Mouse (Mus musculus) MEL (cell line): ENCODE results near the gene Stom. TPM values are rescaled to one million over a fixed set of nuclear protein-coding genes. Genes with fewer than 3 reads are reported as not detected.

Experiments used
- DNase-seq: peaks from one replicate; pipeline ENCODE4 v3.0.0; 2011; ENCODE audit warnings: low read depth, low spot score
- H3K27ac ChIP-seq: 2 replicates; pipeline ENCODE4 v1.5.1; 2012; ENCODE audit warnings: low read depth, mild to moderate bottlenecking, control low read depth, low read length, moderate library complexity; ENCODE audit not compliant: control insufficient read depth
- H3K27me3 ChIP-seq, 2 experiments: fragments of 150-350 bp in 1 of 2; sonication (generic) in 1 of 2; 2 replicates each; pipeline ENCODE4 v1.6.1; 2012; ENCODE audit warnings: low read length in 2 of 2, mild to moderate bottlenecking in 2 of 2, improper control_type of control experiment in 1 of 2, moderate library complexity in 1 of 2; ENCODE audit not compliant: insufficient read depth in 2 of 2, control insufficient read depth in 1 of 2
- H3K36me3 ChIP-seq, 2 experiments: 2 replicates each; pipeline ENCODE4 v1.6.1; 2012 to 2014; ENCODE audit warnings: low read length in 2 of 2, improper control_type of control experiment in 1 of 2, inconsistent platforms in 1 of 2, mild to moderate bottlenecking in 1 of 2; ENCODE audit not compliant: insufficient read depth in 2 of 2, control insufficient read depth in 1 of 2
- H3K4me1 ChIP-seq, 2 experiments: fragments of 150-350 bp in 1 of 2; sonication (generic) in 1 of 2; 2 replicates each; pipeline ENCODE4 v1.6.1; 2012; ENCODE audit warnings: low read length in 2 of 2, improper control_type of control experiment in 1 of 2, mild to moderate bottlenecking in 1 of 2; ENCODE audit not compliant: insufficient read depth in 2 of 2, control insufficient read depth in 1 of 2
- H3K4me3 ChIP-seq, 2 experiments: fragments of 150-350 bp in 1 of 2; sonication (generic) in 1 of 2; 2 replicates each; pipeline ENCODE4 v1.5.1; 2012; ENCODE audit warnings: low read depth in 2 of 2, low read length in 2 of 2, mild to moderate bottlenecking in 2 of 2, moderate library complexity in 2 of 2, control low read depth in 1 of 2, improper control_type of control experiment in 1 of 2; ENCODE audit not compliant: control insufficient read depth in 1 of 2, insufficient read depth in 1 of 2
- H3K79me2 ChIP-seq: 2 replicates; pipeline ENCODE4 v1.6.1; 2012; ENCODE audit warnings: mild to moderate bottlenecking, low read length, moderate library complexity; ENCODE audit not compliant: control insufficient read depth, poor library complexity, insufficient read depth
- H3K9ac ChIP-seq: 2 replicates; pipeline ENCODE4 v1.6.1; 2012; ENCODE audit warnings: low read depth, mild to moderate bottlenecking, control low read depth, low read length, moderate library complexity; ENCODE audit not compliant: control insufficient read depth, poor library complexity, severe bottlenecking
- H3K9me3 ChIP-seq: fragments of 150-350 bp; sonication (generic); replicated peaks from 2 replicates; pipeline ENCODE4 v1.6.1; 2012; ENCODE audit warnings: mild to moderate bottlenecking, low read length, improper control_type of control experiment, moderate library complexity; ENCODE audit not compliant: insufficient read depth
- BHLHE40 ChIP-seq: IDR thresholded peaks from 2 replicates; pipeline ENCODE4 v1.6.1; 2012; ENCODE audit warnings: low read depth, mild to moderate bottlenecking, inconsistent platforms, low read length, improper control_type of control experiment, borderline replicate concordance
- CHD1 ChIP-seq: IDR thresholded peaks from 2 replicates; pipeline ENCODE4 v1.6.1; 2012; ENCODE audit warnings: low read depth, mild to moderate bottlenecking, inconsistent platforms, low read length, improper control_type of control experiment
- CHD2 ChIP-seq: IDR thresholded peaks from 2 replicates; pipeline ENCODE4 v1.6.1; 2011; ENCODE audit warnings: low read length, improper control_type of control experiment
- CTCF ChIP-seq, 3 experiments: IDR thresholded peaks in 2 of 3; conservative IDR thresholded peaks in 1 of 3; 2 replicates each; pipeline ENCODE4 v1.5.1; 2011 to 2012; ENCODE audit warnings: low read length in 3 of 3, low read depth in 2 of 3, mild to moderate bottlenecking in 2 of 3, improper control_type of control experiment in 1 of 3, inconsistent platforms in 1 of 3, mixed read lengths in 1 of 3, moderate library complexity in 1 of 3; ENCODE audit not compliant: control insufficient read depth in 1 of 3, insufficient read depth in 1 of 3, poor library complexity in 1 of 3, severe bottlenecking in 1 of 3
- E2F4 ChIP-seq: IDR thresholded peaks from 2 replicates; pipeline ENCODE4 v1.6.1; 2011; ENCODE audit warnings: low read depth, low read length, improper control_type of control experiment, borderline replicate concordance
- ELF1 ChIP-seq: IDR thresholded peaks from 2 replicates; pipeline ENCODE4 v1.6.1; 2014; ENCODE audit warnings: low read depth, mild to moderate bottlenecking, inconsistent platforms, low read length, improper control_type of control experiment, moderate library complexity
- EP300 ChIP-seq, 2 experiments: IDR thresholded peaks; 2 replicates each; pipeline ENCODE4 v1.6.1; 2011; ENCODE audit warnings: improper control_type of control experiment in 2 of 2, low read length in 2 of 2, low read depth in 1 of 2, mild to moderate bottlenecking in 1 of 2
- ETS1 ChIP-seq: IDR thresholded peaks from 2 replicates; pipeline ENCODE4 v1.6.1; 2012; ENCODE audit warnings: low read depth, mild to moderate bottlenecking, inconsistent platforms, low read length, improper control_type of control experiment, moderate library complexity
- GABPA ChIP-seq: IDR thresholded peaks from 2 replicates; pipeline ENCODE4 v1.6.1; 2012; ENCODE audit warnings: low read depth, mild to moderate bottlenecking, inconsistent platforms, low read length, improper control_type of control experiment, moderate library complexity
- GATA1 ChIP-seq: IDR thresholded peaks from 2 replicates; pipeline ENCODE4 v1.6.1; 2011; ENCODE audit warnings: low read depth, low read length, improper control_type of control experiment
- JUND ChIP-seq: IDR thresholded peaks from 2 replicates; pipeline ENCODE4 v1.6.1; 2011; ENCODE audit warnings: low read depth, mild to moderate bottlenecking, improper control_type of control experiment, low read length
- MAFK ChIP-seq: IDR thresholded peaks from 2 replicates; pipeline ENCODE4 v1.6.1; 2011; ENCODE audit warnings: low read depth, mild to moderate bottlenecking, low read length, improper control_type of control experiment, borderline replicate concordance
- MAX ChIP-seq: IDR thresholded peaks from 2 replicates; pipeline ENCODE4 v1.6.1; 2011; ENCODE audit warnings: low read length, improper control_type of control experiment
- MEF2A ChIP-seq: IDR thresholded peaks from 2 replicates; pipeline ENCODE4 v1.6.1; 2014; ENCODE audit warnings: low read depth, mild to moderate bottlenecking, inconsistent platforms, low read length, improper control_type of control experiment; ENCODE audit not compliant: poor library complexity, insufficient replicate concordance, severe bottlenecking; ENCODE audit errors: extremely low read depth
- MXI1 ChIP-seq: IDR thresholded peaks from 2 replicates; pipeline ENCODE4 v1.6.1; 2011; ENCODE audit warnings: mild to moderate bottlenecking, low read depth, low read length, improper control_type of control experiment
- MYB ChIP-seq: IDR thresholded peaks from 2 replicates; pipeline ENCODE4 v1.6.1; 2011; ENCODE audit warnings: mild to moderate bottlenecking, low read depth, low read length, improper control_type of control experiment
- MYC ChIP-seq: IDR thresholded peaks from 2 replicates; pipeline ENCODE4 v1.6.1; 2011; ENCODE audit warnings: low read depth, mild to moderate bottlenecking, low read length, improper control_type of control experiment, moderate library complexity
- NELFE ChIP-seq: IDR thresholded peaks from 2 replicates; pipeline ENCODE4 v1.6.1; 2011; ENCODE audit warnings: low read depth, low read length, improper control_type of control experiment
- NRF1 ChIP-seq: IDR thresholded peaks from 2 replicates; pipeline ENCODE4 v1.6.1; 2014; ENCODE audit warnings: low read depth, mild to moderate bottlenecking, inconsistent platforms, low read length, improper control_type of control experiment, moderate library complexity; ENCODE audit not compliant: poor library complexity, insufficient read depth, severe bottlenecking
- POLR2AphosphoS2 ChIP-seq: IDR thresholded peaks from 2 replicates; pipeline ENCODE4 v1.6.1; 2011; ENCODE audit warnings: low read length, improper control_type of control experiment
- RAD21 ChIP-seq: IDR thresholded peaks from 2 replicates; pipeline ENCODE4 v1.6.1; 2011; ENCODE audit warnings: mild to moderate bottlenecking, low read depth, low read length, improper control_type of control experiment
- RCOR1 ChIP-seq: IDR thresholded peaks from 2 replicates; pipeline ENCODE4 v1.6.1; 2012; ENCODE audit warnings: low read depth, mild to moderate bottlenecking, inconsistent platforms, low read length, improper control_type of control experiment
- SIN3A ChIP-seq: IDR thresholded peaks from 2 replicates; pipeline ENCODE4 v1.6.1; 2012; ENCODE audit warnings: low read length, improper control_type of control experiment, inconsistent platforms
- SMC3 ChIP-seq: IDR thresholded peaks from 2 replicates; pipeline ENCODE4 v1.6.1; 2011; ENCODE audit warnings: low read depth, low read length, improper control_type of control experiment
- TAL1 ChIP-seq: IDR thresholded peaks from 2 replicates; pipeline ENCODE4 v1.6.1; 2012; ENCODE audit warnings: mild to moderate bottlenecking, inconsistent platforms, low read length, moderate library complexity, mixed read lengths
- TBP ChIP-seq: IDR thresholded peaks from 2 replicates; pipeline ENCODE4 v1.8.0; 2011; ENCODE audit warnings: low read depth, low read length, improper control_type of control experiment
- TCF12 ChIP-seq: IDR thresholded peaks from 2 replicates; pipeline ENCODE4 v1.6.1; 2014; ENCODE audit warnings: low read depth, mild to moderate bottlenecking, inconsistent platforms, low read length, improper control_type of control experiment, moderate library complexity
- USF1 ChIP-seq: IDR thresholded peaks from 2 replicates; pipeline ENCODE4 v1.6.1; 2014; ENCODE audit warnings: low read depth, mild to moderate bottlenecking, inconsistent platforms, low read length, improper control_type of control experiment, moderate library complexity
- USF2 ChIP-seq, 2 experiments: IDR thresholded peaks; 2 replicates each; pipeline ENCODE4 v1.6.1; 2011 to 2012; ENCODE audit warnings: improper control_type of control experiment in 2 of 2, low read length in 2 of 2, borderline replicate concordance in 1 of 2, inconsistent platforms in 1 of 2, low read depth in 1 of 2, mild to moderate bottlenecking in 1 of 2; ENCODE audit not compliant: insufficient read depth in 1 of 2
- ZC3H11A ChIP-seq: IDR thresholded peaks from 2 replicates; pipeline ENCODE4 v1.6.1; 2012; ENCODE audit warnings: low read depth, mild to moderate bottlenecking, inconsistent platforms, low read length, improper control_type of control experiment
- ZKSCAN1 ChIP-seq: IDR thresholded peaks from 2 replicates; pipeline ENCODE4 v1.6.1; 2012; ENCODE audit warnings: low read depth, mild to moderate bottlenecking, inconsistent platforms, low read length, improper control_type of control experiment, moderate library complexity
- ZMIZ1 ChIP-seq: IDR thresholded peaks from 2 replicates; pipeline ENCODE4 v1.6.1; 2012; ENCODE audit warnings: low read depth, mild to moderate bottlenecking, inconsistent platforms, low read length, improper control_type of control experiment, moderate library complexity
- polyA plus RNA-seq, 2 experiments: library from polyadenylated mRNA; stranded (reverse) in 1 of 2; unstranded in 1 of 2; fragments of >175 nt in 1 of 2; fragments of >200 nt in 1 of 2; gene quantifications; 2 replicates each; pipeline versions ENCODE4 v1.2.1 to v1.2.4; 2012; ENCODE audit warnings: low replicate concordance in 2 of 2, low read depth in 1 of 2; ENCODE audit not compliant: insufficient read length in 2 of 2, insufficient read depth in 1 of 2, missing spikeins in 1 of 2
- total RNA-seq: library from RNA; depleted of rRNA; stranded (reverse); fragments of 300-350 nt; gene quantifications from 2 replicates; pipeline ENCODE4 v1.2.3, GENCODE M21; 2012

Gene Stom
- total and polyA plus RNA-seq, 3 experiments = 28.0 to 49.4 TPM; not detected in 1

- TF ChIP-seq ETS1 (0 out of 2 replicates have a peak, but pooled peaks have one; percentile 12), SIN3A (peak; percentile 53; the same call in 1 of the 2 replicates), NELFE (no peak), ELF1 (no peak), E2F4 (no peak), ZC3H11A (no peak), TBP (0 out of 2 replicates have a peak, but pooled peaks have one; percentile 26), CTCF (IDR thresholded peaks at IDR 0.05 in 2 of 3, conservative IDR thresholded peaks at IDR 0.05 in 1 of 3; ENCODE audit: control insufficient read depth in 1 of 3, insufficient read depth in 1 of 3, low read depth in 2 of 3, low read length in 3 of 3, poor library complexity in 1 of 3, severe bottlenecking in 1 of 3) (peak; percentile 43 to 66 (median 52)), SMC3 (peak; percentile 42; the same call in 1 of the 2 replicates), RCOR1 (no peak), GATA1 (no peak), CHD2 (no peak), CHD1 (no peak), TAL1 (no peak), TCF12 (no peak), ZKSCAN1 (no peak), GABPA (0 out of 2 replicates have a peak, but pooled peaks have one; percentile 48), USF1 (no peak), EP300 (IDR thresholded peaks at IDR 0.05; ENCODE audit: low read depth in 1 of 2, low read length in 2 of 2) (no peak), MYC (peak; percentile 93), MAFK (no peak), RAD21 (peak; percentile 42), NRF1 (no peak), ZMIZ1 (no peak), JUND (no peak)
- TF ChIP-seq, all 39 proteins: peak for 10
These were observed 71.5 kb downstream of the Stom start (continued) for GRCm38 (mm10) chr2:35265296-35265695.

DNA sequence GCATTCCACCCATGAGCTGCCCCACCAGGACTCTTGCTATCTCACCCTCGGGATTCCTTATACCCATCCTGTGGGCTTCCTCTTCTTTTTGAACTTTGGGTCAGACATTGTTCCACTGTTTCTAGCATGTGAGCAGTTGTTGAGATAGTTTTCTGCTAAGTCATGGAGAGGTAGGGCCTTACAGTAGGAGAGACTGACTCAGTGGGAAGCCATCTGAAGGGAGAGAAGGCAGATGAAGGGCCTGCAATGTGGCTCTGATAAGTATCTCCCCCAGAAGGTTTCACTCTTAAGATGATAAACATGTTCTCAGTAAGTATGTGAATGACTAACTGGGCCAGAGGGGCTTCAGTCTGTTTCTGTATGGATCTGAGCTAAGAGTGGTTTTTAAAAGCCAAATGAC is 72.7 kb downstream of the Stom start:
- Histone ChIP-seq H3K4me3 (no peak overlapping the region), H3K9me3 (no peaks in the 10 kb centered on the region), H3K79me2 (no peaks in the 10 kb centered on the region), H3K36me3 (peaks cover 0 to 27% of the 10 kb centered on the region in 2 experiments; a peak in 2 of 4 replicates), H3K9ac (no peak overlapping the region), H3K27ac (peak overlapping the region; percentile 26), H3K27me3 (no peaks in the 10 kb centered on the region), H3K4me1 (peaks cover 14 to 26% of the 10 kb centered on the region in 2 experiments)
- peak; percentile 81 for DNase-seq
- TF ChIP-seq MXI1 (peak; percentile 35; the same call in 1 of the 2 replicates), RCOR1 (peak; percentile 11; the same call in 1 of the 2 replicates), NELFE (no peak), GABPA (peak; percentile 62; the same call in 1 of the 2 replicates), MAFK (peak; percentile 51; the same call in 1 of the 2 replicates), USF1 (no peak), CTCF (IDR thresholded peaks at IDR 0.05 in 2 of 3, conservative IDR thresholded peaks at IDR 0.05 in 1 of 3; ENCODE audit: control insufficient read depth in 1 of 3, insufficient read depth in 1 of 3, low read depth in 2 of 3, low read length in 3 of 3, poor library complexity in 1 of 3, severe bottlenecking in 1 of 3) (no peak), POLR2AphosphoS2 (no peak), USF2 (IDR thresholded peaks at IDR 0.05; ENCODE audit: borderline replicate concordance in 1 of 2, insufficient read depth in 1 of 2, low read depth in 1 of 2, low read length in 2 of 2) (no peak), BHLHE40 (peak; percentile 67; the same call in 1 of the 2 replicates), ETS1 (peak; percentile 82), JUND (no peak), CHD1 (no peak), MEF2A (no peak), MYB (no peak), RAD21 (no peak), TCF12 (peak; percentile 70), E2F4 (no peak), MAX (no peak), GATA1 (peak; percentile 71)
